Mouse (Mus musculus): ENCODE data around the gene Ap1ar. TPM values are rescaled to one million over a fixed set of nuclear protein-coding genes. Genes with fewer than 3 reads are reported as not detected.

Ap1ar gene
- polyA plus RNA-seq, 2 experiments, result 38.2 to 43.1 TPM

DNA sequence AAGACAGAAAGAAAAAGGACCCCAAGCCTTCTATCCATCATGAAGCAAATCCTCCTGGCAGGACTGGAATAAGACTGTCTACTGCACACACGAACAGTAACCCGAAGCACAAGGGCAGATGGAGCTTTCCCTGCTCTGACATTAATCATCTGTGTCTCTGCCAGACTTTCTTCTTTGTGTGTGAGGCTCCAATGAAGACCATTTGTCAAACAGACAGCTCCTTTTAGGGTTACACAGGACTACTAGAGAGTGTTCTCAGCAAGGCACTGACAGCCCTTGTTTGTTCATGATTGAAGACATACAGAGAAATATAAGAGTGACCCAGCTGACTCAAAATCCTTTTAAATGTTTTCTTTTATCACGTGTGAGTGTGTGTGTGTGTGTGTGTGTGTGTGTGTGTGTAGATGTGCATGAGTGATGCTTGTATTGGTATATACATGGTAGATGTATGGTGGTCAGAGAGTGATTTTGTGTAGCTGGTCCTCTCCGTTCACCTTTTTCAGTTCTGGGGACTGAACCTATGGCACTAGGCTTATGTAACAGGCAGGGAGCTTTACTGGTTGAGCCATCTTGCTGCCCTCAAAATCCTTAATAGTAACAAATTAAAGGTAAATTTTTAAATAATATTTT is 37.0 kb upstream of the Ap1ar start:
- Histone ChIP-seq H3K4me2 (replicated peaks; ENCODE audit: low read depth, low read length, severe bottlenecking) (no peak overlapping the region), H3K27ac (replicated peaks; ENCODE audit: low read depth, low read length) (no peak overlapping the region), H3K4me3 (replicated peaks; ENCODE audit: low read length) (no peak overlapping the region), H3K36me3 (ENCODE audit: control insufficient read depth, insufficient read depth, low read length) (no peaks in the 10 kb centered on the region), H3K9me3 (ENCODE audit: control insufficient read depth, low read length) (no peaks in the 10 kb centered on the region), H3K27me3 (ENCODE audit: control insufficient read depth, insufficient read depth, low read length) (no peaks in the 10 kb centered on the region), H3K4me1 (ENCODE audit: control insufficient read depth, insufficient read depth, low read length) (no peaks in the 10 kb centered on the region), H3K9ac (ENCODE audit: low read depth, low read length, severe bottlenecking) (no peak overlapping the region)
- no peak for ATAC-seq (ENCODE audit: low FRiP score, low read depth)
- no peak for TF ChIP-seq POLR2A (IDR thresholded peaks at IDR 0.05; ENCODE audit: borderline replicate concordance, extremely low read depth, insufficient read depth, insufficient read length)
- 45% methylated on average over 4 of the region's 4 CpGs for WGBS
- no peak for DNase-seq (ENCODE audit: low spot score)

DNA sequence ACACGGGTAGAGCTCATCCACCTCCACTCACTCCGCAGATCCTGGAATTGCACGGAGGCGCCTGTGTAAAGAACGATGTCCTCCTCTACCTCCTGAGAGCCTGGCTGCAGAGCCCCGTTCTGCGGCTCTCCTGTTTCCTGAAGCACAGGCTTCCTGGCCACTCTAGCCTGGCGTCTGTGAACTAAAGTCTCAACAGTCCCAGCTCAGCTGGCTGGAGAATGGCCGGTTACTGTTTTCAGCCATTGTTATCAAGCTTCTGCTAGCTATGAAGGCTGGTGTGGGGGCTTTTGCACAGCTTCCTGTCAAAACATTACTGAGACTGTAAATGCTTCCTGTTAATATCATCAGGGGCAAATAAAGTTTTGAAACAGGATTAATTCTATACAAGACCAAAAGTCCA is 34.3 kb upstream of the Ap1ar start:
- TF ChIP-seq POLR2A (IDR thresholded peaks at IDR 0.05; ENCODE audit: borderline replicate concordance, extremely low read depth, insufficient read depth, insufficient read length), result no peak
- no peak for ATAC-seq (ENCODE audit: low FRiP score, low read depth)

DNA sequence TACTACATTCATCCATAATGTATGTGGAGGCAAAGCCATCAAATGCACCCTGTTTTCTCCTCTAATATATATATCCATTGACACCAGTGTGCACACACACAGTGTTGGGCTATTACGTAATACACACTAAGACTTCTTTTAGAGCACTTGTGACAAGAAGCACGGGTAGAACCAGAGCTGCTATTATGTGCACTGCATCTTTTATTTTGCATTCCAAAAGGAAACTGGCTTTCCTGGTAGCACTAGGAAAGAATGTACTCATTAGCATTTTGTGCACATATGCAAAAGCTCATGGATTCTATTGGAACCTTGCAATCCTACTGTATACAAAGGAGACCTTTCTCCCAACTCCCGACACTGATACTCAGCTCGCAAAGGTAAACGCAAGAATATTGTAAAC is 31.6 kb upstream of the Ap1ar start:
- H3K9ac ChIP-seq (ENCODE audit: low read depth, low read length, severe bottlenecking), result no peak overlapping the region
- no peak for DNase-seq (ENCODE audit: low spot score)
- no peak for TF ChIP-seq POLR2A (IDR thresholded peaks at IDR 0.05; ENCODE audit: borderline replicate concordance, extremely low read depth, insufficient read depth, insufficient read length)
- no peaks in the 10 kb centered on the region for H3K36me3 ChIP-seq (ENCODE audit: control insufficient read depth, insufficient read depth, low read length)
- H3K4me1 ChIP-seq (ENCODE audit: control insufficient read depth, insufficient read depth, low read length), result no peaks in the 10 kb centered on the region
- H3K4me3 ChIP-seq (replicated peaks; ENCODE audit: low read length), result no peak overlapping the region
- H3K4me2 ChIP-seq (replicated peaks; ENCODE audit: low read depth, low read length, severe bottlenecking), result no peak overlapping the region
- H3K27ac ChIP-seq (replicated peaks; ENCODE audit: low read depth, low read length), result no peak overlapping the region
- ATAC-seq (ENCODE audit: low FRiP score, low read depth), result no peak
- H3K9me3 ChIP-seq (ENCODE audit: control insufficient read depth, low read length), result no peaks in the 10 kb centered on the region
- no peaks in the 10 kb centered on the region for H3K27me3 ChIP-seq (ENCODE audit: control insufficient read depth, insufficient read depth, low read length)
- WGBS, result 68% methylated on average over 5 of the region's 5 CpGs

More for the DNA sequence above, 34.3 kb upstream of the Ap1ar start:
- H3K4me2 ChIP-seq (replicated peaks; ENCODE audit: low read depth, low read length, severe bottlenecking), result no peak overlapping the region
- no peaks in the 10 kb centered on the region for H3K4me1 ChIP-seq (ENCODE audit: control insufficient read depth, insufficient read depth, low read length)
- no peaks in the 10 kb centered on the region for H3K27me3 ChIP-seq (ENCODE audit: control insufficient read depth, insufficient read depth, low read length)
- no peaks in the 10 kb centered on the region for H3K36me3 ChIP-seq (ENCODE audit: control insufficient read depth, insufficient read depth, low read length)
- no peak overlapping the region for H3K4me3 ChIP-seq (replicated peaks; ENCODE audit: low read length)
- no peak for DNase-seq (ENCODE audit: low spot score)
- H3K27ac ChIP-seq (replicated peaks; ENCODE audit: low read depth, low read length), result no peak overlapping the region
- 75% methylated on average over 9 of the region's 9 CpGs for WGBS
- no peaks in the 10 kb centered on the region for H3K9me3 ChIP-seq (ENCODE audit: control insufficient read depth, low read length)
- H3K9ac ChIP-seq (ENCODE audit: low read depth, low read length, severe bottlenecking), result no peak overlapping the region

DNA sequence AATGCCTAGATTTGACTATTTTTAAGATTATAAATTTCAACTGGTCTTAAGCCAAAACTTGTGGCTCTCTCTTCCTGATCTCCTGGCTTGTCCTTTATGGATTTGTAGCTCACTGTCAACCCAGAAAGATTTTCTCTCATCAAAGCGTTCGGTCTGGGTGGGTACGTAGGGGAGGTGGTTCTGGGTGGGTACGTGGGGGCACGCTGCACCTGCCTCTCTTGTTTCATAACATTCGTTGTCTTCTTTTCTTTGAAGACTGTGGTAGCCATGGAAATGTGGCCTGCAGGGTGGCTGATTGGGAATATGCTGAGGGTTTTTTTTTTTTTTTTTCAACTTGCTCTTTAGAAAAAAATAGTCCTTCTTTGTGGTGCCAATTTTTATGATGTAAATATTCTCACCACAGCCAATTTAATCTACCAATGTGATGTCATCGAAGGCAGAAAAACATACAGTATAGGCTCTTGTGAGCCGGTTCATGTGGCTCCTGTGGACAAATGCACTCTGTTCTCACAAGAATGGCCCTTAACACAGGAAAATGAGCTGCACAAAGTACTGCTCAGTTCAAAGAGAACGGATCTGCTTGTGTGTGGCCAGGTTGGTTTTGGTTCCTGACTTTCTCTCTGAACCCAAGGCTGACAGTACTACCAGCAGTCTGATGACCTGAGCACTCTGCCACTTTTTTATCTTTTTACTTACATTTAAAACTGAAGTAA is 30.9 kb upstream of the Ap1ar start:
- no peak for TF ChIP-seq POLR2A (IDR thresholded peaks at IDR 0.05; ENCODE audit: borderline replicate concordance, extremely low read depth, insufficient read depth, insufficient read length)
- no peaks in the 10 kb centered on the region for H3K9me3 ChIP-seq (ENCODE audit: control insufficient read depth, low read length)
- H3K27me3 ChIP-seq (ENCODE audit: control insufficient read depth, insufficient read depth, low read length), result no peaks in the 10 kb centered on the region
- no peak overlapping the region for H3K9ac ChIP-seq (ENCODE audit: low read depth, low read length, severe bottlenecking)
- H3K4me1 ChIP-seq (ENCODE audit: control insufficient read depth, insufficient read depth, low read length), result no peaks in the 10 kb centered on the region
- DNase-seq (ENCODE audit: low spot score) (no peak), ATAC-seq (ENCODE audit: low FRiP score, low read depth) (no peak)
- 78% methylated on average over 9 of the region's 9 CpGs for WGBS
- H3K36me3 ChIP-seq (ENCODE audit: control insufficient read depth, insufficient read depth, low read length), result no peaks in the 10 kb centered on the region
- no peak overlapping the region for H3K27ac ChIP-seq (replicated peaks; ENCODE audit: low read depth, low read length)
- no peak overlapping the region for H3K4me3 ChIP-seq (replicated peaks; ENCODE audit: low read length)
- H3K4me2 ChIP-seq (replicated peaks; ENCODE audit: low read depth, low read length, severe bottlenecking), result no peak overlapping the region

DNA sequence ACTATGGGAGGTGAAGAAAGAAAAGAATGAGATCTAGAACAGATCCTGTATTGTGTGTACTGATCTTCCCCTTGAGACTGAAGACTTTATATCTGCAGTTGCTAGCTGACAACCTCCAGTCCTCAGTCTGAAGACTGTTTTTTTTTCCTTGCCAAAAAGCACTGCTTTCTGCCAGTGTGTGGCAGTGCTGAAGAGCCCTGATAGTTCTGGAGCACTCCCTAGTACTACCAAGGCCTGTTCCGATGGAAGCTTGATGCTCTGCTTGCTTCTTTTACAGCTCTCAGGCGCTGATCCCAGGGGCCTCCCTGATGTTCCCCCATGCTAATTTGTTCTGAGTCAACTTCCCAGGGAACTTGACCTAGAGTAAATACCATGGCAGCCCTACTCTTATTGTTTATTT is 26.9 kb upstream of the Ap1ar start:
- no peaks in the 10 kb centered on the region for H3K9me3 ChIP-seq (ENCODE audit: control insufficient read depth, low read length)
- no peak overlapping the region for H3K4me2 ChIP-seq (replicated peaks; ENCODE audit: low read depth, low read length, severe bottlenecking)
- H3K4me1 ChIP-seq (ENCODE audit: control insufficient read depth, insufficient read depth, low read length), result no peaks in the 10 kb centered on the region
- no peak overlapping the region for H3K27ac ChIP-seq (replicated peaks; ENCODE audit: low read depth, low read length)
- DNase-seq (ENCODE audit: low spot score), result no peak
- H3K36me3 ChIP-seq (ENCODE audit: control insufficient read depth, insufficient read depth, low read length), result no peaks in the 10 kb centered on the region
- H3K4me3 ChIP-seq (replicated peaks; ENCODE audit: low read length), result no peak overlapping the region
- no peak for ATAC-seq (ENCODE audit: low FRiP score, low read depth)
- 23% methylated on average over 2 of the region's 2 CpGs for WGBS
- H3K9ac ChIP-seq (ENCODE audit: low read depth, low read length, severe bottlenecking), result no peak overlapping the region
- H3K27me3 ChIP-seq (ENCODE audit: control insufficient read depth, insufficient read depth, low read length), result no peaks in the 10 kb centered on the region
- no peak for TF ChIP-seq POLR2A (IDR thresholded peaks at IDR 0.05; ENCODE audit: borderline replicate concordance, extremely low read depth, insufficient read depth, insufficient read length)
